Mouse (Mus musculus) midbrain, postnatal 0 days (tissue): ENCODE results near the gene Ptma. TPM values are rescaled to one million over a fixed set of nuclear protein-coding genes. Genes with fewer than 3 reads are reported as not detected.
A peak's percentile ranks its signal among the peaks of the same experiment; 100 is the strongest.

ENCODE experiments used
- ATAC-seq: fragments of 200-750 bp; cut with Nextera tagmentation; 2 replicates; pipeline ENCODE4 v1.8.0; 2017; ENCODE audit warnings: moderate number of reproducible peaks, mild to moderate bottlenecking, moderate TSS enrichment, moderate library complexity; ENCODE audit not compliant: low FRiP score
- DNase-seq: peaks from one replicate; pipeline ENCODE4 v3.0.0-alpha.2; 2015; ENCODE audit warnings: low spot score
- H3K27ac ChIP-seq: fragments of 300-500 bp; sonication (generic); 2 replicates; pipeline ENCODE4 v1.5.1; 2014; ENCODE audit warnings: low read depth, mild to moderate bottlenecking, low read length, mixed read lengths
- H3K27me3 ChIP-seq: fragments of 300-500 bp; sonication (generic); 2 replicates; pipeline ENCODE4 v1.6.1; 2014; ENCODE audit warnings: low read length, control low read depth, mixed read lengths; ENCODE audit not compliant: insufficient read depth
- H3K36me3 ChIP-seq: fragments of 300-500 bp; sonication (generic); 2 replicates; pipeline ENCODE4 v1.6.1; 2014; ENCODE audit warnings: low read length, control low read depth, mixed read lengths; ENCODE audit not compliant: insufficient read depth
- H3K4me1 ChIP-seq: fragments of 300-500 bp; sonication (generic); 2 replicates; pipeline ENCODE4 v1.6.1; 2014; ENCODE audit warnings: mild to moderate bottlenecking, control low read depth, antibody characterized with exemption, low read length, mixed read lengths; ENCODE audit not compliant: insufficient read depth
- H3K4me2 ChIP-seq: fragments of 300-500 bp; sonication (generic); 2 replicates; pipeline ENCODE4 v1.6.1; 2014; ENCODE audit warnings: low read depth, mild to moderate bottlenecking, low read length, mixed read lengths; ENCODE audit not compliant: poor library complexity, severe bottlenecking
- H3K4me3 ChIP-seq: fragments of 300-500 bp; sonication (generic); 2 replicates; pipeline ENCODE4 v1.5.1; 2014; ENCODE audit warnings: low read depth, mild to moderate bottlenecking, low read length, moderate library complexity
- H3K9ac ChIP-seq: fragments of 300-500 bp; sonication (generic); replicated peaks from 2 replicates; pipeline ENCODE4 v1.6.1; 2014; ENCODE audit warnings: mild to moderate bottlenecking, low read length, moderate library complexity, mixed read lengths; ENCODE audit not compliant: poor library complexity, severe bottlenecking
- H3K9me3 ChIP-seq: fragments of 300-500 bp; sonication (generic); 2 replicates; pipeline ENCODE4 v1.6.1; 2016; ENCODE audit warnings: low read length, control low read depth
- CTCF ChIP-seq: IDR thresholded peaks from 2 replicates; pipeline ENCODE4 v1.5.1; 2016; ENCODE audit warnings: antibody characterized with exemption, mild to moderate bottlenecking
- WGBS: fragments of 180-500 bp; shearing (Covaris S2); extraction: QIAGEN DNeasy Blood & Tissue Kit; methylation state at CpG from one replicate; pipeline ENCODE4 v1.1.7; 2014; 5-methylcytosine and 5-hydroxymethylcytosine counted together
- polyA plus RNA-seq: library from polyadenylated mRNA; unstranded; fragments of >200 nt; fragmentation: Nextera tagmentation; extraction: Ambion mirVana; gene quantifications from 2 replicates; pipeline ENCODE4 v1.2.1, GENCODE M21; 2015
- total RNA-seq: library from RNA; depleted of rRNA; stranded (reverse); fragments of >200 nt; gene quantifications from 2 replicates; pipeline ENCODE4 v1.2.3, GENCODE M21; 2014

The Ptma gene
- total and polyA plus RNA-seq, 2 experiments from 2014 or later, result 947 to 1,354 TPM

GRCm38 (mm10) chr1:86491533-86492094 is 34.9 kb upstream of the Ptma start:
- H3K36me3 ChIP-seq, result no peaks in the 10 kb centered on the region
- DNase-seq (peak; percentile 39), ATAC-seq (no peak)
- no peaks in the 10 kb centered on the region for H3K27me3 ChIP-seq
- WGBS, result 46% methylated on average over 7 of the region's 7 CpGs
- H3K4me3 ChIP-seq, result no peak overlapping the region
- H3K4me1 ChIP-seq, result 0 out of 2 replicates have a peak, but pooled peaks cover 3% of the 10 kb centered on the region
- no peak overlapping the region for H3K9ac ChIP-seq
- no peaks in the 10 kb centered on the region for H3K9me3 ChIP-seq
- no peak for TF ChIP-seq CTCF
- H3K27ac ChIP-seq, result peak overlapping the region; percentile 51; the same call in 1 of the 2 replicates
- H3K4me2 ChIP-seq, result no peak overlapping the region

GRCm38 (mm10) chr1:86492095-86493070 is 34.1 kb upstream of the Ptma start:
- TF ChIP-seq CTCF, result no peak
- Histone ChIP-seq H3K9ac (no peak overlapping the region), H3K27ac (peak overlapping the region; percentile 51; the same call in 1 of the 2 replicates)

GRCm38 (mm10) chr1:86493783-86494182 is 32.7 kb upstream of the Ptma start:
- 88% methylated on average over 3 of the region's 3 CpGs for WGBS
- no peak for TF ChIP-seq CTCF
- H3K36me3 ChIP-seq, result no peaks in the 10 kb centered on the region

More at GRCm38 (mm10) chr1:86492095-86493070, 34.1 kb upstream of the Ptma start:
- no peaks in the 10 kb centered on the region for H3K27me3 ChIP-seq
- H3K4me1 ChIP-seq, result 0 out of 2 replicates have a peak, but pooled peaks cover 3% of the 10 kb centered on the region
- WGBS, result 70% methylated on average over 9 of the region's 9 CpGs
- no peak overlapping the region for H3K4me3 ChIP-seq
- no peaks in the 10 kb centered on the region for H3K36me3 ChIP-seq
- DNase-seq, result no peak
- no peaks in the 10 kb centered on the region for H3K9me3 ChIP-seq
- no peak for ATAC-seq
- H3K4me2 ChIP-seq, result no peak overlapping the region

GRCm38 (mm10) chr1:86496340-86496739 is 30.2 kb upstream of the Ptma start:
- WGBS, result 98% methylated on average over 4 of the region's 4 CpGs
- no peak for DNase-seq
- no peak overlapping the region for H3K4me3 ChIP-seq
- H3K27me3 ChIP-seq, result no peaks in the 10 kb centered on the region
- H3K27ac ChIP-seq, result no peak overlapping the region
- no peak for TF ChIP-seq CTCF
- no peak for ATAC-seq
- no peak overlapping the region for H3K9ac ChIP-seq
- H3K4me2 ChIP-seq, result no peak overlapping the region
- peaks cover 4% of the 10 kb centered on the region; the same call in 1 of the 2 replicates for H3K4me1 ChIP-seq
- H3K9me3 ChIP-seq, result no peaks in the 10 kb centered on the region
- H3K36me3 ChIP-seq, result no peaks in the 10 kb centered on the region

More at GRCm38 (mm10) chr1:86493783-86494182, 32.7 kb upstream of the Ptma start:
- Histone ChIP-seq H3K4me1 (0 out of 2 replicates have a peak, but pooled peaks cover 3% of the 10 kb centered on the region), H3K27me3 (no peaks in the 10 kb centered on the region), H3K9me3 (no peaks in the 10 kb centered on the region), H3K4me3 (no peak overlapping the region), H3K9ac (no peak overlapping the region), H3K27ac (no peak overlapping the region), H3K4me2 (no peak overlapping the region)
- DNase-seq (no peak), ATAC-seq (no peak)

GRCm38 (mm10) chr1:86497361-86497760 is 29.2 kb upstream of the Ptma start:
- no peaks in the 10 kb centered on the region for H3K36me3 ChIP-seq
- no peaks in the 10 kb centered on the region for H3K27me3 ChIP-seq
- no peak overlapping the region for H3K4me2 ChIP-seq
- H3K4me3 ChIP-seq, result no peak overlapping the region
- no peak for ATAC-seq
- no peak for TF ChIP-seq CTCF
- H3K27ac ChIP-seq, result no peak overlapping the region; the same call in 1 of the 2 replicates
- no peaks in the 10 kb centered on the region for H3K9me3 ChIP-seq
- H3K4me1 ChIP-seq, result peaks cover 3% of the 10 kb centered on the region; the same call in 1 of the 2 replicates
- no peak for DNase-seq
- no peak overlapping the region for H3K9ac ChIP-seq
- WGBS, result 75% methylated on average over 5 of the region's 5 CpGs

- no peaks in the 10 kb centered on the region for H3K9me3 ChIP-seq
- no peaks in the 10 kb centered on the region for H3K36me3 ChIP-seq
- ATAC-seq (no peak), DNase-seq (no peak)
- H3K4me3 ChIP-seq, result no peak overlapping the region
- no peak overlapping the region for H3K27ac ChIP-seq
- H3K4me1 ChIP-seq, result peaks cover 3% of the 10 kb centered on the region; the same call in 1 of the 2 replicates
- 68% methylated on average over 3 of the region's 3 CpGs for WGBS
- no peak overlapping the region for H3K9ac ChIP-seq
- no peaks in the 10 kb centered on the region for H3K27me3 ChIP-seq
- TF ChIP-seq CTCF, result no peak
- H3K4me2 ChIP-seq, result no peak overlapping the region
Measured at GRCm38 (mm10) chr1:86497986-86498385, 28.5 kb upstream of the Ptma start.
